Mouse (Mus musculus): Measurements from ENCODE around the gene Crisp4. TPM values are rescaled to one million over a fixed set of nuclear protein-coding genes. Genes with fewer than 3 reads are reported as not detected.
A peak's percentile ranks its signal among the peaks of the same experiment; 100 is the strongest.

Gene Crisp4
- polyA plus RNA-seq, 1 experiment from 2014 or later: not detected

DNA sequence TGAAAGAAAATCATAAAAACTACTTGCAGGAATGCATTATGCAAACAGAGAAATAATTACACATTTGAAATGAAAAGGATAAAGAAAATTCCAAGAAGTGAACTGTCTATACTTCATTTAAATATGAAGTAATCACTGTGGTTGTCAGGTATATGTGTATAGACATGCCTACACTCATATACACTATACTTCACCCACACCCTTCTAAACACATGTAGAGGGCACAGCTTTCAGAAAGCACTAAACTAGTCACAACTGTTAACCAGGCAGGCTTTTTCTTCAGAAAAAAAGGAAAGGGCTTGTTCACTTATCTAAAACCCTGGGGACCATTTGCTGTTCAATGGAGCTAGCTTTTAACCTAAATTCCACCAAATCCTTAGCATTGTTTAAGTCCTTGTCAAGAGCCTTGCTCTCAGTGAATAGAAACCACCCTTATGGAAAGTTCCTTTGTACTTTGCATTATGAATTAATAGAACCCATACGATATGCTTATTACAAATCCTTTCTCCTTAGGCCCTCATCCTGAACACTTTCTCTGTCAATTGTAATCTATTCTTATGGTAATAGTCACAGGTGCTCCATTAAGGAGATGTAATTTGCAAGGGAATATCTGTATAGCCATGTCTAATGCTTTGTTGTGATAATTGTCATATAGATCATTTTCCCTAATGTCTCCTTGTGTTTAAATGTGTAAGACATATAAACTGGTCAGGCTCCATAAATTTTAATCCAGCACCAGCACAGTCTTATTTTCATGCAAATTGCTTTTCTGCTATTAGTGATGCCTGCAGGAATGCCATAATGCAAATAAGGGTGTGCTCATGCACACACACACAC, 40.5 kb downstream of the Crisp4 start:
- H3K4me3 ChIP-seq (ENCODE audit: low read depth, low read length): no peak overlapping the region
- H3K9me3 ChIP-seq (ENCODE audit: low read length): no peaks in the 10 kb centered on the region
- H3K27ac ChIP-seq (ENCODE audit: low read length): no peak overlapping the region
- H3K4me1 ChIP-seq (ENCODE audit: insufficient read depth, low read depth, low read length): no peaks in the 10 kb centered on the region
- WGBS: 84% methylated on average over 1 of the region's 1 CpGs
- TF ChIP-seq EP300 (IDR thresholded peaks at IDR 0.05): no peak
- no peak for TF ChIP-seq CTCF (IDR thresholded peaks at IDR 0.05)
- peak; percentile 3 for DNase-seq (ENCODE audit: low spot score)
- no peak for ATAC-seq
- H3K4me2 ChIP-seq (replicated peaks; ENCODE audit: low read depth, low read length): no peak overlapping the region
- no peaks in the 10 kb centered on the region for H3K36me3 ChIP-seq (ENCODE audit: insufficient read depth, low read length)
- H3K9ac ChIP-seq (replicated peaks; ENCODE audit: low read depth): no peak overlapping the region
- no peaks in the 10 kb centered on the region for H3K27me3 ChIP-seq (replicated peaks; ENCODE audit: insufficient read depth, low read length)

Other genes starting within 250 kb of the Crisp4 start
- gene Defb18, start 91.5 kb upstream of the Crisp4 start, polyA plus RNA-seq (2015; fragmentation: Nextera tagmentation; extraction: Ambion mirVana): not detected in 2 replicates
- gene Defb41, start 119.2 kb upstream of the Crisp4 start, polyA plus RNA-seq (2015; fragmentation: Nextera tagmentation; extraction: Ambion mirVana): not detected in 2 replicates

Measured in lung, postnatal 0 days (tissue).